Mouse (Mus musculus): ENCODE measurements around the gene Sntn. TPM values are rescaled to one million over a fixed set of nuclear protein-coding genes. Genes with fewer than 3 reads are reported as not detected.

Sntn gene
- polyA plus RNA-seq (2012; rRNA removed), result not detected in 2 replicates

GRCm38 (mm10) chr14:13670576-13670975 is at the start of gene Sntn:
Sntn (plus strand) TSS chr14:13670876.
- WGBS, result 88% methylated on average over 2 of the region's 2 CpGs
- no peak within 1 kb of the TSS for H3K27ac ChIP-seq (ENCODE audit: insufficient read depth, low read length)
- no peaks in the 10 kb centered on the region for H3K4me1 ChIP-seq (ENCODE audit: control insufficient read depth, insufficient read depth, insufficient read length)
- H3K36me3 ChIP-seq (ENCODE audit: control insufficient read depth, insufficient read depth, low read length), result no peaks in the 10 kb centered on the region
- no peaks in the 10 kb centered on the region for H3K27me3 ChIP-seq (ENCODE audit: control insufficient read depth, insufficient read depth, low read length)
- TF ChIP-seq POLR2A (IDR thresholded peaks at IDR 0.05; ENCODE audit: low read depth, low read length), result no peak
- no peak for TF ChIP-seq CTCF (IDR thresholded peaks at IDR 0.05; ENCODE audit: extremely low read depth, insufficient read depth, insufficient read length, insufficient replicate concordance)
- no peak for DNase-seq (ENCODE audit: low read depth in 1 of 2, low spot score in 2 of 2)
- no peak within 1 kb of the TSS for H3K4me3 ChIP-seq (ENCODE audit: extremely low read depth, insufficient read depth, insufficient read length)

DNA sequence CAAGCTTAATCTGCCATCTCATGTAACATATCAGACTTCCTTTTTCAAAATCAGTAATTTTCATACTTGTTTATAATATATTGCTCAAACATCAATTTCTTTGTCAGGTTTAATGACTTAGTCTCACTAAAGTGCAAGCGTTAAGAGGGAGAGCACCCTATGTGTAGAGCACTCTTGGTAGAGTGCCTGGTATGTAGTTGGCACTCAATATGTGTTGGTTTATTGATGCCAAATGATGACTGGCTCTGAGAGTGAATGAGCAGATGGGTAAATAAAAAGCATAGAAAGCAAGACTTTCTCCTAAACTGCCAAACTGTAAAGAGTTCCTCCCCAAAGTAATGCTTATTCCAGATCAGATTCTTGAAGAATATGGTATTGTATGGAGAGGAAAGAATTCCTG is 20.8 kb upstream of the Sntn start:
- Histone ChIP-seq H3K27me3 (ENCODE audit: control insufficient read depth, insufficient read depth, low read length) (no peaks in the 10 kb centered on the region), H3K4me1 (ENCODE audit: control insufficient read depth, insufficient read depth, insufficient read length) (no peaks in the 10 kb centered on the region), H3K4me3 (ENCODE audit: extremely low read depth, insufficient read depth, insufficient read length) (no peak overlapping the region), H3K27ac (ENCODE audit: insufficient read depth, low read length) (no peak overlapping the region), H3K36me3 (ENCODE audit: control insufficient read depth, insufficient read depth, low read length) (no peaks in the 10 kb centered on the region)
- no peak for DNase-seq (ENCODE audit: low read depth in 1 of 2, low spot score in 2 of 2)
- TF ChIP-seq POLR2A (IDR thresholded peaks at IDR 0.05; ENCODE audit: low read depth, low read length) (no peak), CTCF (IDR thresholded peaks at IDR 0.05; ENCODE audit: extremely low read depth, insufficient read depth, insufficient read length, insufficient replicate concordance) (no peak)
- 96% methylated on average over 1 of the region's 1 CpGs for WGBS

DNA sequence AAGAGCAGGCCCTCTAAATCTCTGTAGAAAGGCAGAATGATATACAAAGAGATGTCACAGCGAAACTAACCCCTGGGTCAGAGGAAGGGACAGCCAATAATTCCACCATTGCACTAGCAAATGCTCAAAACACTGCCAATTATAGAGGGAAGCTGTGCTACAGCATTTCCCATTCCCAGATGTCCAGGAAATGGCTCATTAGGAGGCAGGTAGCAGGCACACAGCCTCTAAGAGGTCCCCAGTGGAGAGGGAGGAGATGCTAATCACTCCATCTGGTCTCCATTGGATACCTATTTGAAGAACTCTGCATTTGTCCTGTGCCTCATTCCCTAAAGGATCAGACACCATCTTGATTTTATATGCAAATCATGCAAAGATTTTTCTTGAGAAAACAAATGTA is 19.6 kb upstream of the Sntn start:
- Histone ChIP-seq H3K36me3 (ENCODE audit: control insufficient read depth, insufficient read depth, low read length) (no peaks in the 10 kb centered on the region), H3K27ac (ENCODE audit: insufficient read depth, low read length) (no peak overlapping the region), H3K4me1 (ENCODE audit: control insufficient read depth, insufficient read depth, insufficient read length) (no peaks in the 10 kb centered on the region), H3K4me3 (ENCODE audit: extremely low read depth, insufficient read depth, insufficient read length) (no peak overlapping the region), H3K27me3 (ENCODE audit: control insufficient read depth, insufficient read depth, low read length) (no peaks in the 10 kb centered on the region)
- TF ChIP-seq CTCF (IDR thresholded peaks at IDR 0.05; ENCODE audit: extremely low read depth, insufficient read depth, insufficient read length, insufficient replicate concordance) (no peak), POLR2A (IDR thresholded peaks at IDR 0.05; ENCODE audit: low read depth, low read length) (no peak)
- DNase-seq (ENCODE audit: low read depth in 1 of 2, low spot score in 2 of 2), result no peak
- WGBS, result 56% methylated on average over 1 of the region's 1 CpGs

GRCm38 (mm10) chr14:13651541-13652298 is 19.0 kb upstream of the Sntn start:
- no peak for DNase-seq (ENCODE audit: low read depth in 1 of 2, low spot score in 2 of 2)
- Histone ChIP-seq H3K36me3 (ENCODE audit: control insufficient read depth, insufficient read depth, low read length) (no peaks in the 10 kb centered on the region), H3K27ac (ENCODE audit: insufficient read depth, low read length) (no peak overlapping the region), H3K4me1 (ENCODE audit: control insufficient read depth, insufficient read depth, insufficient read length) (no peaks in the 10 kb centered on the region), H3K27me3 (ENCODE audit: control insufficient read depth, insufficient read depth, low read length) (no peaks in the 10 kb centered on the region), H3K4me3 (ENCODE audit: extremely low read depth, insufficient read depth, insufficient read length) (no peak overlapping the region)
- 83% methylated on average over 2 of the region's 2 CpGs for WGBS
- TF ChIP-seq POLR2A (IDR thresholded peaks at IDR 0.05; ENCODE audit: low read depth, low read length) (no peak), CTCF (IDR thresholded peaks at IDR 0.05; ENCODE audit: extremely low read depth, insufficient read depth, insufficient read length, insufficient replicate concordance) (no peak)

GRCm38 (mm10) chr14:13686716-13687115 is 16.0 kb downstream of the Sntn start:
- WGBS, result 34% methylated on average over 1 of the region's 1 CpGs
- TF ChIP-seq CTCF (IDR thresholded peaks at IDR 0.05; ENCODE audit: extremely low read depth, insufficient read depth, insufficient read length, insufficient replicate concordance) (no peak), POLR2A (IDR thresholded peaks at IDR 0.05; ENCODE audit: low read depth, low read length) (no peak)
- Histone ChIP-seq H3K36me3 (ENCODE audit: control insufficient read depth, insufficient read depth, low read length) (no peaks in the 10 kb centered on the region), H3K4me1 (ENCODE audit: control insufficient read depth, insufficient read depth, insufficient read length) (no peaks in the 10 kb centered on the region), H3K27me3 (ENCODE audit: control insufficient read depth, insufficient read depth, low read length) (no peaks in the 10 kb centered on the region), H3K27ac (ENCODE audit: insufficient read depth, low read length) (no peak overlapping the region), H3K4me3 (ENCODE audit: extremely low read depth, insufficient read depth, insufficient read length) (no peak overlapping the region)
- no peak for DNase-seq (ENCODE audit: low read depth in 1 of 2, low spot score in 2 of 2)

GRCm38 (mm10) chr14:13690426-13690825 is 19.8 kb downstream of the Sntn start:
- no peak overlapping the region for H3K27ac ChIP-seq (ENCODE audit: insufficient read depth, low read length)
- no peak for DNase-seq (ENCODE audit: low read depth in 1 of 2, low spot score in 2 of 2)
- no peak overlapping the region for H3K4me3 ChIP-seq (ENCODE audit: extremely low read depth, insufficient read depth, insufficient read length)
- no peaks in the 10 kb centered on the region for H3K27me3 ChIP-seq (ENCODE audit: control insufficient read depth, insufficient read depth, low read length)
- 48% methylated on average over 2 of the region's 2 CpGs for WGBS
- TF ChIP-seq POLR2A (IDR thresholded peaks at IDR 0.05; ENCODE audit: low read depth, low read length) (no peak), CTCF (IDR thresholded peaks at IDR 0.05; ENCODE audit: extremely low read depth, insufficient read depth, insufficient read length, insufficient replicate concordance) (no peak)
- H3K4me1 ChIP-seq (ENCODE audit: control insufficient read depth, insufficient read depth, insufficient read length), result no peaks in the 10 kb centered on the region
- no peaks in the 10 kb centered on the region for H3K36me3 ChIP-seq (ENCODE audit: control insufficient read depth, insufficient read depth, low read length)

GRCm38 (mm10) chr14:13732263-13732662 is 61.6 kb downstream of the Sntn start:
- TF ChIP-seq POLR2A (IDR thresholded peaks at IDR 0.05; ENCODE audit: low read depth, low read length) (no peak), CTCF (IDR thresholded peaks at IDR 0.05; ENCODE audit: extremely low read depth, insufficient read depth, insufficient read length, insufficient replicate concordance) (no peak)
- Histone ChIP-seq H3K36me3 (ENCODE audit: control insufficient read depth, insufficient read depth, low read length) (no peaks in the 10 kb centered on the region), H3K4me1 (ENCODE audit: control insufficient read depth, insufficient read depth, insufficient read length) (no peaks in the 10 kb centered on the region), H3K27ac (ENCODE audit: insufficient read depth, low read length) (no peak overlapping the region), H3K27me3 (ENCODE audit: control insufficient read depth, insufficient read depth, low read length) (no peaks in the 10 kb centered on the region), H3K4me3 (ENCODE audit: extremely low read depth, insufficient read depth, insufficient read length) (no peak overlapping the region)
- WGBS, result 53% methylated on average over 4 of the region's 4 CpGs
- DNase-seq (ENCODE audit: low read depth in 1 of 2, low spot score in 2 of 2), result no peak

Other genes with a start within 250 kb of the Sntn start
- not detected in 2 replicates for gene Gm281, start 243.6 kb downstream of the Sntn start, polyA plus RNA-seq (2012; rRNA removed)